Mouse (Mus musculus) thymus, adult 2 months (tissue): ENCODE measurements around the gene Tas2r138.

Experiments
- CTCF ChIP-seq: fragments of 200-500 bp; IDR thresholded peaks from 2 replicates; pipeline ENCODE4 v1.5.1; 2012; ENCODE audit warnings: mild to moderate bottlenecking, control low read depth, low read length, moderate library complexity, borderline replicate concordance; ENCODE audit not compliant: control insufficient read depth, poor library complexity, insufficient read depth; ENCODE audit errors: extremely low read depth
- POLR2A ChIP-seq: fragments of 200-500 bp; IDR thresholded peaks from 2 replicates; pipeline ENCODE4 v1.6.1; 2012; ENCODE audit warnings: mild to moderate bottlenecking, low read length, control low read depth, moderate library complexity; ENCODE audit not compliant: control insufficient read depth, poor library complexity, insufficient read depth; ENCODE audit errors: extremely low read depth

GRCm38 (mm10) chr6:40637755-40638154 lies 24.6 kb upstream of the Tas2r138 start:
- TF ChIP-seq CTCF: no peak
- TF ChIP-seq POLR2A: no peak
